Mouse (Mus musculus): ENCODE measurements around the gene Pvrig.
"Not testable (repeated sequence)": the region's sequence is repeated elsewhere in the genome, so short reads cannot be mapped to it uniquely, and the experiment has no call there.

Gene Pvrig

GRCm38 (mm10) chr5:138341661-138342060 lies at the start of gene Pvrig:
TSS of gene Pvrig (plus strand) at chr5:138341961.
- no peak for DNase-seq (ENCODE audit: low spot score)

DNA sequence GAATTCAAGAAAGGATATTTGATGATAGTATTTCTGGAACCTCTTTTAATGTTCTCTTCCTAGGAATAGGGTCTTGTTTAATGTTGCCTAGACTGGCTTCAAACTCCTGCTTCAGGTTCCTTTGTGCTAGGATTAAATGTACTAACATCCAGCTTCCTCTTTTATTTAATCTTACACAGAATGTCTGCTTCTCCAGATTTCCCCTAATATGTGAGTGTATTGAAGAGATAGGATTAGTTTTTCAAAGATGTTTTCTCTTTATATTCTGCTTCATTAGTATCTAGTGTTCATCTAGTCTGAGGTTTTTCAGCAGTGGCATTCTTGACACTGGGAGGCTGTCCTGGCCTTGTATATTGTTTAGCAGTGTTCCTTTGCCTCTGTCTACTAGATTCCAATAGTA lies 47.6 kb upstream of the Pvrig start:
- no peak for DNase-seq (ENCODE audit: low spot score)

DNA sequence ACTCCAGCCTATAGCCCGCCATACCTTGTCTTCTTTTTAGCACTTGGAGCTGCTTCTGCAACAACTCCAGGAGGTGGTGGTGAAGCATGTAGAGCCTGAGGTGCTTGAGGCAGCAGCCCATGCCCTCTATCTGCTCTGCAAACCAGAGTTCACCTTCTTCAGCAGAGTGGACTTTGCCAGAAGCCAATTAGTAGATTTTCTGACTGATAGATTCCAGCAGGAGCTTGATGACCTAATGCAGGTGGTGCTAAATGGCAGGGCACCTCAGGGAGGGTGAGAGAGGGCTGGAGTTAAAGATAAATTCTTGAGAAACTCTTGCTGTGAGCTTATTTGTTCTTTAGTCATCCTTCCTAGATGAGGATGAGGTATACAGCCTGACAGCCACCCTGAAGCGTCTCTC lies 42.1 kb upstream of the Pvrig start:
- DNase-seq (ENCODE audit: low spot score), result no peak

- no peak for DNase-seq (ENCODE audit: low spot score)
Measured at GRCm38 (mm10) chr5:138312795-138313194, 29.0 kb upstream of the Pvrig start.

DNA sequence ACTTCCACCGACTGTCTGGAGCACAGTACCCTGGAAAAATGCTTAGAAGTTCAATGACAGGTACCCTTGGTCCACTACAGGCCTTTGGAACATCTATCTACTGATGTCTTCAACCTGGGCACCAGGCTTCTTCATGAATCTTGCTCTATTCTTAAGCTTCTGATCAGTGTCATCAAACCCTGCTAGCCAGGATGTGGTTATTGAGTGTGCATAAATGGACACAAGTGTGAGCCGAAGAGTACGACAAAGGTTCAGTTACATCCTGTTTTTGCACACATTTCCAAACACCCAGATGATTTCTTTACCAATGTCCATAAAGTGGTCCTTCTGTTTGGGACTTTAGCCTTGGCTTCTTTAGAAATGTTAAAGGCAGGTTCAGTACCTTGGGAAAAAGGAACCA lies 1.5 kb downstream of the Pvrig start:
- no peak for DNase-seq (ENCODE audit: low spot score)

GRCm38 (mm10) chr5:138363208-138363607 lies 21.4 kb downstream of the Pvrig start:
- not testable (repeated sequence) for DNase-seq (ENCODE audit: low spot score)

- DNase-seq (ENCODE audit: low spot score), result not testable (repeated sequence)
Measured at GRCm38 (mm10) chr5:138365347-138365746, 23.6 kb downstream of the Pvrig start.
